Mouse (Mus musculus) large intestine, adult 2 months (tissue): Measurements from ENCODE around the gene Sult2a3. TPM values are rescaled to one million over a fixed set of nuclear protein-coding genes. Genes with fewer than 3 reads are reported as not detected.
"Not testable (repeated sequence)": the region's sequence is repeated elsewhere in the genome, so short reads cannot be mapped to it uniquely, and the experiment has no call there.

Experiments
- DNase-seq: peaks from one replicate; pipeline ENCODE4 v3.0.0-alpha.2; 2012; ENCODE audit warnings: low read depth, low spot score
- WGBS: fragments of 180-500 bp; shearing (Covaris S2); methylation state at CpG from one replicate; pipeline ENCODE4 v1.1.7; 2018; 5-methylcytosine and 5-hydroxymethylcytosine counted together
- polyA plus RNA-seq: library from polyadenylated mRNA; depleted of rRNA; stranded (reverse); fragments of >200 nt; gene quantifications from 2 replicates; pipeline ENCODE4 v1.2.3, GENCODE M21; 2012; rRNA removed

The Sult2a3 gene
- polyA plus RNA-seq: not detected in 2 replicates

DNA sequence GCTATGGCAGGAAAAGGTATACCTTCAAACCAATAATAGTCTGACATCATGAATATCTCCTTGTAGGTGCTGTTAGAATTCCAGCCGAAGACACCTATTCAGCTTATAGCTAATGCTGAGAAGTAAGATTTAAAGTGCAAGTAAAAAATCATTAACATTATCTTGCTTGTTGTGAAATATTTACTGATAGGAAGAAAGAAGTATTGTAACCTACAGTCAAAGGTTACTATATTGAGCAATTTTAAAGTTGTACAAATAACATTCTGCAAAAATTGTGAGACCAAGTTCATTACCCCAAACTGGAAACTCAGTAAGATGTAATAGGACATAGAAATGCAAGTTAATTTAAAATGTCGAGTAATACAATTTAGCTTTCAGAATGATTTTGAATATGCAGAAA lies at the start of gene Sult2a3:
Sult2a3 (minus strand) TSS at position 101 of the 400 bp plus-strand sequence.
- WGBS: 89% methylated on average over 2 of the region's 2 CpGs
- DNase-seq: no peak

DNA sequence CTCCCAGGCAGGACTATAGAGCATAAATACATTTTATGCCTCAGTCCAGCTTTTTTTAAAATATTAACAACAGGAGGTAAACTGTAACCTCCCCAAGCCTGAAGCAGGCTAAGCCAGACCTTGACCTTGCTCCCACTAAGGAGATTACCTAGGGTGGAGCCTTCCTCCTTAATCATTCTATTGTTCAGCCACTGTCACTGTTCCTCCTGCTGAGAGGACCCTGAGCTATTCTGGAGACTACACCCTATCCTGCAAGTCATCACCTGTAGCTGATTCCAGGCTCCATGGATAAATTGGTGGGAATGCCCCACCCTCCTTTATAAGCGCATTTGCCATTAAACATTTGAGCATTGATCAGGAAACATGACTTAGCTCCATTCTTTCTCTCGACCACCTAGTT lies 2.4 kb downstream of the Sult2a3 start:
- 82% methylated on average over 2 of the region's 2 CpGs for WGBS
- no peak for DNase-seq

DNA sequence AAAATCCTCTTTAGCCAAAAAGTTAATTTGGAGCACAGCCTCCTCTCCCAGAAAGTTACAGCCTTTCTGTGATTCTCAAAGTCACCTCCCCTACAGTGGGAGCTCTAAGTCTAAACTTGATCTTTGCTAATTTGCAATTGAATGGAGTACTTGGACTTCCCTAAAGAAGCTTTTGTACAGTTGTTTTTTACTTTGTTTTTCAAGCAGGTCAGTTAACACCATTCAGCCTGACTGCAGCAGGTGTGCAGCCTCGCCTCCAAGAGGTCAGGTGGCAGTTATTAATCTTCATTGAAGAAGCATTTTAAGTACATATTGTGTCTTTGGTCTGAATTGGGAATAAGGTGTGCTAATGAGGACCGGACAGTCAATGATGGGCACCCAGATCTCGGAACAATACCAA lies 3.0 kb downstream of the Sult2a3 start:
- DNase-seq: not testable (repeated sequence)
- WGBS: 51% methylated on average over 3 of the region's 3 CpGs

DNA sequence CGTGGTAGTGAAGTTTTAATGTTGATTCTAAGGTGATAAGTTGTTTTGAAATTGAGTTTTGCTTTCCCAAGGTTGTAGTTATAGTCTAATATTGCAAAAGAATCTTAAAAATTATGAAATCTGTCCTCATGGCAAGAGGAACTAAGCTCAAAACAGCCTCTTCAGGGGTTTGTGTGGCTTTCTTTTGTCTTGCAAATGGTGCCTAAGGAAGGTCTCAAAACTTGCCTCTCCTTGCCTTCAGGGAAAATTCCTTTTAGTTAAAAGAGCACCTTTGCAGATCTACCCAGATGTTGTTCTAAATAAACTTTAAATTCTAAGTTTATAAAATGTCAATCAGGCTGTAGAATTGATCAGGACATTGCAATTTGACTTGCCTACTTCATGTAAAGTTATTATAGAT lies 6.1 kb downstream of the Sult2a3 start:
- 44% methylated on average over 1 of the region's 1 CpGs for WGBS
- no peak for DNase-seq

DNA sequence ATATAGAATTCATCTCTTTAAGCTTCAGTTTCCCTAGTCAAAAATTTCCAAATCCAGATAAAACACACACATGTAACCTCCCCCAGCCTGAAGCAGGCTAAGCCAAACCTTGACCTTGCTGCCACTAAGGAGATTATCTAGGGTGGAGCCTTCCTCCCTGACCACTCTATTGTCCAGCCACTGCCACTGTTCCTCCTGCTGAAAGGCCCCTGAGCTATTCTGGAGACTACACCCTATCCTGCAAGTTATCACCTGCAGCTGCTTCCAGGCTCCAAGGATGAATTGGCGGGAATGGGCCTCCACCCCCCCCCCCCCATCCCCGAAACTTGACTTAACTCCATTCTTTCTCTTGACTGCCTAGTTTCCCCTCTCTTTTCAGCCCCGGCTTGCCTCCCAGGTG lies 8.4 kb downstream of the Sult2a3 start:
- WGBS: 65% methylated on average over 3 of the region's 3 CpGs
- not testable (repeated sequence) for DNase-seq

DNA sequence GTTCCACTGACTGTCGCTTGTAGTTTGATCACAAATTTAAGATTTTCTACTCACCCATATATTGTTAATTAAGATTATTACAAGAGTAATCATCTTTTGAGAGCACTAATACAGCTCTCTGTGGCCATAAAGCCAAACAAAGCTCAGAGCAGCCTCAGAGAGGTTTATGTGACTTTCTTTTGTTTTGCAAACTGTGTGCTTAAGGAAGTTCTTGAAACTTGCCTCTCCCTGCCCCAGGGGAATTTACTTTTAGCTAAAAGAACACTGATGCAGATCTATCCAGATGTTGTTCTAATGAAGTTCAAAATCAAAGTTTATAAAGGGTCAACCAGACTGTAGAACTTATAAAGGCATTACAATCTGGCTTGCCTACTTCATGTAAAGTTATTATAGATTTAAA lies 75.0 kb downstream of the Sult2a3 start:
- 73% methylated on average over 1 of the region's 1 CpGs for WGBS
- not testable (repeated sequence) for DNase-seq

DNA sequence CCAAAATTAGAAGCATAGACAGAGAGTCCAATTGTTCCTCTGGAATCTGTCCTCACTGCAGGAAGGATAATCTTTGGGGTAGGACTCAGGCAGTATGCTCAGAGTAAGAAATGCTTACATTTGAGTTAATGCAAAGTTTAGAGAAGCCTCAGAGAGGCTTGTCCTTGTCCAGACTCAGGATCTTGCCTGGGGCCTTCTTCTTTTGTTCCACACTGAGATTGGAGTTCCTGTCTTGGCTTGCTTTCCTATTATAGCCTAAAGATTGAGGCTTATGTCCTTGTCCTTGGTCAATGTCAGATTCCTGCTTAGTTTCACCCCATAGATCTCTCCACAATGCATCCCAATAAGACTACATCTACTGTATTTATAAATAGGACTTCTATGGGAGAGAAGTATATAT lies 92.0 kb downstream of the Sult2a3 start:
- not testable (repeated sequence) for DNase-seq

Other genes with a start within 250 kb of the Sult2a3 start
- gene Sult2a4, start 133.4 kb downstream of the Sult2a3 start, polyA plus RNA-seq: not detected in 2 replicates
- gene Sult2a6, start 131.8 kb upstream of the Sult2a3 start, polyA plus RNA-seq: not detected in 2 replicates
- gene Obox8, start 210.5 kb upstream of the Sult2a3 start, polyA plus RNA-seq: not detected in 2 replicates